In genomic region chr15:101132041-101132440, GRCm38 (mm10) we compare ENCODE assay signal across 17 mouse cellular contexts. TPM values are rescaled to one million over a fixed set of nuclear protein-coding genes. Genes with fewer than 3 reads are reported as not detected.
DNase-seq lines count a peak whose midpoint lies in the region; ATAC-seq and TF ChIP-seq lines count a peak whose summit lies in the region.
"Had no signal": no experiment of that assay in that cellular context is flagged by ENCODE, and none has a peak within 500 bp of the region (broad histone marks: within the 10 kb centered on the region; RNA-seq: fewer than 3 reads in every experiment).

No protein-coding gene starts in this region.

- WGBS in heart, postnatal 0 days, result 50% methylated on average over 6 of the region's 6 CpGs
- WGBS in intestine, postnatal 0 days, result 72% methylated on average over 6 of the region's 6 CpGs

- H3K27me3 ChIP-seq in heart, postnatal 0 days (ENCODE audit: control insufficient read depth, insufficient read depth, low read length), result peaks cover 33% of the 10 kb centered on the region
- peaks cover 8% of the 10 kb centered on the region; the same call in 1 of the 2 replicates for H3K27me3 ChIP-seq in intestine, postnatal 0 days (replicated peaks; ENCODE audit: control insufficient read depth, insufficient read depth, low read length)

- TF ChIP-seq CTCF in heart, postnatal 0 days (IDR thresholded peaks at IDR 0.05; ENCODE audit: low read depth), result no peak
- TF ChIP-seq CTCF in layer of hippocampus, adult 2 months (conservative IDR thresholded peaks at IDR 0.05), result no peak
- TF ChIP-seq CTCF in intestine, postnatal 0 days (IDR thresholded peaks at IDR 0.05; ENCODE audit: low read depth), result no peak

- intact Hi-C loops in heart, postnatal 14 days (cut with DNase I), result no loop called here

- H3K9me3 ChIP-seq in heart, postnatal 0 days (replicated peaks; ENCODE audit: control insufficient read depth, low read length), result no peaks in the 10 kb centered on the region
- H3K9me3 ChIP-seq in intestine, postnatal 0 days (ENCODE audit: control insufficient read depth), result no peaks in the 10 kb centered on the region
- H3K9me3 ChIP-seq: liver, embryonic 12.5 days had no signal

- H3K4me2 ChIP-seq in heart, postnatal 0 days (ENCODE audit: low read depth, low read length), result peak overlapping the region; percentile 19
- H3K4me2 ChIP-seq in intestine, postnatal 0 days (replicated peaks; ENCODE audit: low read depth), result peak overlapping the region; percentile 48
- H3K4me2 ChIP-seq: liver, embryonic 12.5 days had no signal

- peaks cover 20% of the 10 kb centered on the region for H3K4me1 ChIP-seq in heart, postnatal 0 days (ENCODE audit: control insufficient read depth, insufficient read depth)
- H3K4me1 ChIP-seq in intestine, postnatal 0 days (replicated peaks; ENCODE audit: control insufficient read depth, insufficient read depth, low read length), result 0 out of 2 replicates have a peak, but pooled peaks cover 2% of the 10 kb centered on the region

- TF ChIP-seq EP300 in heart, postnatal 0 days (IDR thresholded peaks at IDR 0.05; ENCODE audit: low read depth), result no peak

- H3K36me3 ChIP-seq in heart, postnatal 0 days (replicated peaks; ENCODE audit: control insufficient read depth, insufficient read depth, low read length), result no peaks in the 10 kb centered on the region
- no peaks in the 10 kb centered on the region; the same call in 1 of the 2 replicates for H3K36me3 ChIP-seq in intestine, postnatal 0 days (ENCODE audit: control insufficient read depth, insufficient read depth)
- H3K36me3 ChIP-seq: liver, embryonic 12.5 days had no signal

- no peak overlapping the region for H3K9ac ChIP-seq in heart, postnatal 0 days (replicated peaks; ENCODE audit: low read depth, low read length)
- no peak overlapping the region for H3K9ac ChIP-seq in intestine, postnatal 0 days (ENCODE audit: low read depth, low read length)
- H3K9ac ChIP-seq: liver, embryonic 12.5 days had no signal

- peak overlapping the region; percentile 62; the same call in 1 of the 2 replicates for H3K27ac ChIP-seq in heart, postnatal 0 days (ENCODE audit: low read depth)
- 0 out of 2 replicates have a peak overlapping the region, but pooled peaks have one; percentile 7 for H3K27ac ChIP-seq in layer of hippocampus, adult 2 months
- 0 out of 2 replicates have a peak overlapping the region, but pooled peaks have one; percentile 41 for H3K27ac ChIP-seq in intestine, postnatal 0 days (ENCODE audit: low read depth, low read length)
- H3K27ac ChIP-seq: liver, embryonic 12.5 days had no signal

- ATAC-seq in heart, postnatal 0 days (ENCODE audit: insufficient read depth, low read depth), result no peak
- ATAC-seq in intestine, postnatal 0 days, result no peak
- ATAC-seq: liver, embryonic 12.5 days; Patski had no signal

- H3K4me3 ChIP-seq in heart, postnatal 0 days (ENCODE audit: low read depth, low read length), result no peak overlapping the region
- peak overlapping the region; percentile 15; the same call in 1 of the 2 replicates for H3K4me3 ChIP-seq in layer of hippocampus, adult 2 months
- no peak overlapping the region for H3K4me3 ChIP-seq in intestine, postnatal 0 days (ENCODE audit: low read depth, low read length)
- H3K4me3 ChIP-seq: liver, embryonic 12.5 days had no signal

- no peak for DNase-seq in heart, postnatal 0 days (ENCODE audit: low spot score)
- DNase-seq in heart, postnatal 14 days, result no peak
- no peak for DNase-seq in layer of hippocampus, adult 2 months (ENCODE audit: low spot score in 2 of 2)
- DNase-seq in layer of hippocampus, postnatal 14 days (ENCODE audit: low spot score in 2 of 2), result no peak
- DNase-seq in lung, postnatal 10 days, result peak; percentile 65
- DNase-seq in ovary, adult 18-20 months (ENCODE audit: low spot score), result no peak
- no peak for DNase-seq in thymus, postnatal 4 days
- DNase-seq: cerebellum, adult 2 months; embryo, embryonic 11 days; thymus, adult 18-20 months had no signal

RNA-seq across cellular contexts. Expression of gene Acvrl1, which starts 3.7 kb away (rescaled TPM):
- total RNA-seq in heart, postnatal 0 days (2014; rRNA removed; ENCODE audit: low replicate concordance), result 18.6 and 36.0 TPM in 2 replicates
- 9.3 and 10.4 TPM in 2 replicates for polyA plus RNA-seq in heart, postnatal 0 days (2015; fragmentation: Nextera tagmentation; extraction: Ambion mirVana)
- total RNA-seq in heart, postnatal 14 days (2021), result 10 to 100 TPM; 28.5 to 31.5 TPM
- 10 to 100 TPM; 11.2 to 11.4 TPM for total RNA-seq in layer of hippocampus, adult 2 months (2021)
- 10 to 100 TPM; 11.9 to 12.0 TPM for total RNA-seq in layer of hippocampus, postnatal 14 days (2021)
- polyA plus RNA-seq in intestine, postnatal 0 days (2015; fragmentation: Nextera tagmentation; extraction: Ambion mirVana), result 13.8 and 14.6 TPM in 2 replicates
- polyA plus RNA-seq: Patski had no signal

RNA-seq across cellular contexts. Expression of gene Ankrd33, which starts 16.5 kb away (rescaled TPM):
- not detected in 2 replicates for total RNA-seq in heart, postnatal 0 days (2014; rRNA removed; ENCODE audit: low replicate concordance)
- not detected in 2 replicates for polyA plus RNA-seq in heart, postnatal 0 days (2015; fragmentation: Nextera tagmentation; extraction: Ambion mirVana)
- total RNA-seq in heart, postnatal 14 days (2021), result not detected
- not detected for total RNA-seq in layer of hippocampus, adult 2 months (2021)
- not detected for total RNA-seq in layer of hippocampus, postnatal 14 days (2021)
- not detected in 2 replicates for polyA plus RNA-seq in intestine, postnatal 0 days (2015; fragmentation: Nextera tagmentation; extraction: Ambion mirVana)
- total RNA-seq: CH12.LX; granulocyte monocyte progenitor cell, adult 5-6 weeks; layer of hippocampus, adult 18-20 months had no signal
- polyA plus RNA-seq: liver, embryonic 12.5 days; Patski; spleen, adult 2 months had no signal

RNA-seq across cellular contexts. Expression of gene Acvr1b, which starts 41.8 kb away (rescaled TPM):
- total RNA-seq in heart, postnatal 0 days (2014; rRNA removed; ENCODE audit: low replicate concordance), result 22.3 and 25.9 TPM in 2 replicates
- 5.2 and 5.8 TPM in 2 replicates for polyA plus RNA-seq in heart, postnatal 0 days (2015; fragmentation: Nextera tagmentation; extraction: Ambion mirVana)
- 10 to 100 TPM; 14.5 to 14.7 TPM for total RNA-seq in heart, postnatal 14 days (2021)
- 10 to 100 TPM; 85.1 to 87.8 TPM for total RNA-seq in layer of hippocampus, adult 2 months (2021)
- total RNA-seq in layer of hippocampus, postnatal 14 days (2021), result 10 to 100 TPM; 71.3 to 79.6 TPM
- 6.0 and 6.8 TPM in 2 replicates for polyA plus RNA-seq in intestine, postnatal 0 days (2015; fragmentation: Nextera tagmentation; extraction: Ambion mirVana)

RNA-seq across cellular contexts. Expression of gene Fignl2, which starts 53.7 kb away (rescaled TPM):
- 3.9 and 4.1 TPM in 2 replicates for total RNA-seq in heart, postnatal 0 days (2014; rRNA removed; ENCODE audit: low replicate concordance)
- polyA plus RNA-seq in heart, postnatal 0 days (2015; fragmentation: Nextera tagmentation; extraction: Ambion mirVana), result 0.05 and 0.12 TPM in 2 replicates
- 1 to 10 TPM; 2.3 to 2.8 TPM for total RNA-seq in heart, postnatal 14 days (2021)
- total RNA-seq in layer of hippocampus, adult 2 months (2021), result 1 to 10 TPM; 1.1 to 1.7 TPM
- 1 to 10 TPM; 1.1 to 1.2 TPM for total RNA-seq in layer of hippocampus, postnatal 14 days (2021)
- 0.16 and 0.33 TPM in 2 replicates for polyA plus RNA-seq in intestine, postnatal 0 days (2015; fragmentation: Nextera tagmentation; extraction: Ambion mirVana)
- total RNA-seq: CH12.LX; granulocyte monocyte progenitor cell, adult 5-6 weeks had no signal

Comparison
In these comparisons a context has a peak if more than half of its experiments do, and no peak if none do; other contexts are left out.
1. H3K27ac ChIP-seq: peak in every context shown above with its lines; median percentile 62 in heart, postnatal 0 days; 41 in intestine, postnatal 0 days; 7 in layer of hippocampus, adult 2 months.